Mouse (Mus musculus): ENCODE data around the gene Cradd. TPM values are rescaled to one million over a fixed set of nuclear protein-coding genes. Genes with fewer than 3 reads are reported as not detected.

Cradd gene
- polyA plus RNA-seq, 1 experiment from 2014 or later = 13.0 TPM

DNA sequence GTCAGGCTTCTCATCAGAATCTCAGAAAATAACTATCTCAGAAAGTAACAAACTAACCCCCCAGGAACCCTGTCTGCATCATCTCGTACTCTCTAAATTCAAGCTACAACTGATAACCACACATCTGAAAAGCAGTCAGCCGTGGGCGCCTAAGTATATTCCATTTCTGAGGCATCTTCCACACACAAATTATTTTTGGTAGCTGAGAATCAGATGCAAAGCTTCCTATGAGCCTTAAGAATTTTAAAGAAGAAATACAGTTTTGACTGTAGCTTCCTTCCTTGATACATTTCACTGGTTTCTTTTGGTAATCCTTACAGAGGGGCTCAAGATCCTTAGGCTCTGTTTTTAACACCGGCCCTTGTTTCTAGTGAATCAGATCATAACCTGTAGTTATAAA lies 58.4 kb downstream of the Cradd start:
- 70% methylated on average over 4 of the region's 4 CpGs for WGBS
- Histone ChIP-seq H3K9me3 (ENCODE audit: control insufficient read depth, low read depth, low read length) (no peaks in the 10 kb centered on the region), H3K4me2 (replicated peaks; ENCODE audit: low read depth, low read length) (peak overlapping the region; percentile 83; the same call in 1 of the 2 replicates), H3K4me3 (ENCODE audit: low read depth, low read length) (no peak overlapping the region), H3K9ac (replicated peaks; ENCODE audit: low read depth, low read length) (no peak overlapping the region), H3K27me3 (ENCODE audit: control insufficient read depth, insufficient read depth, low read length) (no peaks in the 10 kb centered on the region), H3K36me3 (ENCODE audit: control insufficient read depth, insufficient read depth, low read length) (no peaks in the 10 kb centered on the region), H3K4me1 (ENCODE audit: control insufficient read depth, insufficient read depth, low read length) (peaks cover 18% of the 10 kb centered on the region; the same call in 1 of the 2 replicates), H3K27ac (ENCODE audit: low read length) (peak overlapping the region; percentile 45)
- ATAC-seq (ENCODE audit: insufficient number of reproducible peaks, insufficient read depth, low FRiP score, low read depth) = no peak

DNA sequence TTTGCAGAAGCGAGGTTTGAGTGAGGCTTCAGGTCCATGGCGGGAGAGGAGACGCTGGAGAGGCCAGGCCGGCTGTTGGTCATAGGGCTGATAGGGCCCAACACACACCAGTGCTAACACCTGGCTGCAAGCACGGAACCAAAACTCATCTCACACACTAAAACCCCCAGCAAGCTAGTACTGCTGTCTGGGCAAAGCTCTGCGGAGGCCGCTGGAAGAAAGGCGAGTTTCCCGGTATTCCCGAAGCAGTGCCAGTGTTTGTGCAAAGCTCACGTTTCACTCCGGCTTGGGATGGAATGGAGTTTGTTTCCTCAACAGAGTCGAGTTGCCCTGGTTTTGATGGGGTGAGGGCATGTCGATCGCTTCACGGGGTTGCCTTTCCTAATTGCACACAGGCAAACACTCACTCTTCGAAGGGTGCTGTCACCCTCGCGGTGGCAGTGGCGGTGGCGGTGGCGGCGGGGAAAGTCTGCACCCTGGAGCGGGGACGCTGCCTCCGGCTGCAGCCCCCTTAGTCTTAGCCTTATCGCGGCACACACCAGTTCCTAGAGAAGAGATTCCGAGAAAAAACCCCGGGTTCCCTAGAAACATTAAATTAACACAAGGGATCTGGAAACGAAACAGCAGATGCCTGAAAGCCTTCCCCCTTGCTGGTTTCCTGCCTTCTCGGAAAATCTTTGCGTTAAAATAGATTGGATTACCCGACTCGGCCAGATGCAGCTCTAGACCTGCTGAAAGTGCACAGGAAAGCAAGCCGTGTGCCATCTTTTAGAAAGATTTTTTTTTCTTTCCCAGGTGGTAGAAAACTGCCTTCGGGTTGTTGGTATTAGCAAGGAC lies 59.2 kb downstream of the Cradd start:
- Histone ChIP-seq H3K36me3 (ENCODE audit: control insufficient read depth, insufficient read depth, low read length) (no peaks in the 10 kb centered on the region), H3K4me1 (ENCODE audit: control insufficient read depth, insufficient read depth, low read length) (peaks cover 18% of the 10 kb centered on the region; the same call in 1 of the 2 replicates), H3K9ac (replicated peaks; ENCODE audit: low read depth, low read length) (peak overlapping the region; percentile 33; the same call in 1 of the 2 replicates), H3K4me3 (ENCODE audit: low read depth, low read length) (peak overlapping the region; percentile 32), H3K27me3 (ENCODE audit: control insufficient read depth, insufficient read depth, low read length) (no peaks in the 10 kb centered on the region), H3K27ac (ENCODE audit: low read length) (no peak overlapping the region), H3K4me2 (replicated peaks; ENCODE audit: low read depth, low read length) (peak overlapping the region; percentile 83), H3K9me3 (ENCODE audit: control insufficient read depth, low read depth, low read length) (no peaks in the 10 kb centered on the region)
- WGBS = 8% methylated on average over 37 of the region's 37 CpGs
- ATAC-seq (ENCODE audit: insufficient number of reproducible peaks, insufficient read depth, low FRiP score, low read depth) = no peak

DNA sequence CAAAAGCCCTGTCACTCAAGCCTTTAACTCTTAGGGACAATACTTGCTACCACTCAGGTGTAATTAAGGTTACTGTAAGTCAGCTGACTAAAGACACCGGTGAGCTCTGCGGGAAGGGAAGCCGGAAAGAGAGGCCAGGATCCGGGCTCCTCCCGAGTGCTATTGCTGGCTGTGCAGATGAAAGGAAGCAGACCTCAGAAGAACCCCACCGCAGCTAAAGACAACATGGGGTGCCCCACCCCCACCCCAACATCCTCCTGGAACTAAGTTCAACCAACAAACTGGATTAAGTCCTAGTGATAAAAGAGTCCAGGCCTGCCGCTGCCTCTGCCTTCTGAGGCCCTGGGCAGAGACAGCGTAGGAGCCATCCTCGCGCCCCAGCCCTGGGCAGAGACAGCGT lies 61.5 kb downstream of the Cradd start:
- peaks cover 18% of the 10 kb centered on the region; the same call in 1 of the 2 replicates for H3K4me1 ChIP-seq (ENCODE audit: control insufficient read depth, insufficient read depth, low read length)
- no peaks in the 10 kb centered on the region for H3K27me3 ChIP-seq (ENCODE audit: control insufficient read depth, insufficient read depth, low read length)
- H3K4me2 ChIP-seq (replicated peaks; ENCODE audit: low read depth, low read length) = no peak overlapping the region
- no peaks in the 10 kb centered on the region for H3K9me3 ChIP-seq (ENCODE audit: control insufficient read depth, low read depth, low read length)
- H3K4me3 ChIP-seq (ENCODE audit: low read depth, low read length) = no peak overlapping the region
- 0 out of 2 replicates have a peak, but pooled peaks have one; percentile 23 for ATAC-seq (ENCODE audit: insufficient number of reproducible peaks, insufficient read depth, low FRiP score, low read depth)
- 31% methylated on average over 11 of the region's 11 CpGs for WGBS
- H3K9ac ChIP-seq (replicated peaks; ENCODE audit: low read depth, low read length) = no peak overlapping the region
- no peak overlapping the region for H3K27ac ChIP-seq (ENCODE audit: low read length)
- no peaks in the 10 kb centered on the region for H3K36me3 ChIP-seq (ENCODE audit: control insufficient read depth, insufficient read depth, low read length)

DNA sequence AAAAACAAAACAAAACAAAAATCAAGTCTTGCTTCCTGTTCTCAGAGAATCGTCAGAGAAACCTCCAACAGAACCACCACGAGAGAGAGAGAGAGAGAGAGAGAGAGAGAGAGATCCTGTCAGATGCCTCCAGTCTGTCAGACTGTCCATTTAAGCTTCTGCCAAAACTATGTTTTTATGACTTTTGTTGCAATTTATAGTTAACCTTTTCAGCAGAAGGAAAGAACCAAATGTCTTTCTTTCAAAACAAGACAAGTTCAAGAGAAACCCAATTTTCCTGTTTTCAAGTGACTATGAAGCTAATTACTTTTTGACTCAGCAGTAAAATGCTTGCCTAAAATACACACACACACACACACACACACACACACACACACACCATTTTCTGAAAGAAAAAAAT lies 62.7 kb downstream of the Cradd start:
- H3K36me3 ChIP-seq (ENCODE audit: control insufficient read depth, insufficient read depth, low read length) = no peaks in the 10 kb centered on the region
- no peak overlapping the region for H3K4me3 ChIP-seq (ENCODE audit: low read depth, low read length)
- 39% methylated on average over 2 of the region's 2 CpGs for WGBS
- peaks cover 11% of the 10 kb centered on the region; the same call in 1 of the 2 replicates for H3K4me1 ChIP-seq (ENCODE audit: control insufficient read depth, insufficient read depth, low read length)
- ATAC-seq (ENCODE audit: insufficient number of reproducible peaks, insufficient read depth, low FRiP score, low read depth) = no peak
- H3K27me3 ChIP-seq (ENCODE audit: control insufficient read depth, insufficient read depth, low read length) = no peaks in the 10 kb centered on the region
- H3K9ac ChIP-seq (replicated peaks; ENCODE audit: low read depth, low read length) = no peak overlapping the region
- no peak overlapping the region for H3K4me2 ChIP-seq (replicated peaks; ENCODE audit: low read depth, low read length)
- H3K27ac ChIP-seq (ENCODE audit: low read length) = no peak overlapping the region
- H3K9me3 ChIP-seq (ENCODE audit: control insufficient read depth, low read depth, low read length) = no peaks in the 10 kb centered on the region

DNA sequence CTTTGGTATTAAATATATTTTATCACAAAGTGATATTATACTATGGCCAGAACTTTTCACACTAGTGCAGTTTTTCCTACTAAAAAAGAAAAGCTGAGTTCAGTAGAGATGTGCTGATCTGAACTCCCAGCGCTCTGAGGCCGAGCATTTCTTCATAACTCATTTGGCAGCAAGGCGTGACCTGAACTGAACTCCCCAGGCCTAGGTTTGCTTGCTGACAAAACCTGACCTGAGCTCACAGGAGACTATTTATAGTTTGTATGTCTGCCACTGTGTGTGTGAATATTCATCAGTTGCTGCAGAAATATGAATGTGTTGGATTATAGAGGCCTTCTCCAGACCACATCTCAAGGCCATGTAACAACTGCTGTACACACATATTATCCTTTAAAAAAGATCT lies 63.5 kb downstream of the Cradd start:
- WGBS = 80% methylated on average over 3 of the region's 3 CpGs
- ATAC-seq (ENCODE audit: insufficient number of reproducible peaks, insufficient read depth, low FRiP score, low read depth) = no peak
- no peak overlapping the region for H3K4me2 ChIP-seq (replicated peaks; ENCODE audit: low read depth, low read length)

DNA sequence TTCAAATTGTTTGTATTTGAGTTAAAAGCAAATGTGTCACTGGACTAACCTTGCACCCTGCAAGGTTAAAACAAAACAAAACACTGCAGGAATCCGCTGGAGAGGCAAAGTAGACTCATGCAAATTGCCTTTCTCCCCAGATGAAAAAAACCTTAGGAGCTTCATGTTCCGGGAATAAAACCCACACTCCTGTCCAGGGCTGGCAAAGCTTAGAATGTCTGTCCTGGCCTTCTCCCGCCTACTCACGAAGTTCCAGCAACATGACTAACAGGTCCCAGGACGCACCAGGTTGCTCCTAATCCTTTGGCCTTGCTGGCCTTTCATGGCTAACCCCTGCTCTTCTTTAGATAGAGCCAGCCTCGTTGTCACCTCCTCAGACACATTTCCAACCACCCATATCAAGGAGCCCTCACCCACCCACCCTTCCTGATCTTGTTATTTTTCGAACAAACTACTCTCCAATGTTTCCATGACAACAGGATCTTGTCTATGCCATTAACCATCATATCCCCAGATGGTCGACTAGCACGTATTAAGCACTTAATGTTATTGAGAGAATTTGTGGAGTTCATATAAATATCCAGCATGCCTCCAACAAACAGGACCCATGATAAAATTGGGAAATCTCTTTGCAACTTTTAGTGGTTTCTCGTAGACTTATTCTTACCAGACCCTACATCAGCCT lies 65.3 kb downstream of the Cradd start:
- H3K27ac ChIP-seq (ENCODE audit: low read length) = no peak overlapping the region
- H3K36me3 ChIP-seq (ENCODE audit: control insufficient read depth, insufficient read depth, low read length) = no peaks in the 10 kb centered on the region
- no peak overlapping the region for H3K4me2 ChIP-seq (replicated peaks; ENCODE audit: low read depth, low read length)
- H3K9me3 ChIP-seq (ENCODE audit: control insufficient read depth, low read depth, low read length) = no peaks in the 10 kb centered on the region
- H3K4me3 ChIP-seq (ENCODE audit: low read depth, low read length) = no peak overlapping the region
- H3K9ac ChIP-seq (replicated peaks; ENCODE audit: low read depth, low read length) = no peak overlapping the region
- H3K4me1 ChIP-seq (ENCODE audit: control insufficient read depth, insufficient read depth, low read length) = peaks cover 6% of the 10 kb centered on the region; the same call in 1 of the 2 replicates
- no peak for ATAC-seq (ENCODE audit: insufficient number of reproducible peaks, insufficient read depth, low FRiP score, low read depth)
- whole genome bisulfite sequencing = 66% methylated on average over 10 of the region's 10 CpGs
- no peaks in the 10 kb centered on the region for H3K27me3 ChIP-seq (ENCODE audit: control insufficient read depth, insufficient read depth, low read length)

More for the DNA sequence above, 63.5 kb downstream of the Cradd start:
- H3K9ac ChIP-seq (replicated peaks; ENCODE audit: low read depth, low read length) = no peak overlapping the region
- H3K27me3 ChIP-seq (ENCODE audit: control insufficient read depth, insufficient read depth, low read length) = no peaks in the 10 kb centered on the region
- H3K4me1 ChIP-seq (ENCODE audit: control insufficient read depth, insufficient read depth, low read length) = peaks cover 5% of the 10 kb centered on the region; the same call in 1 of the 2 replicates
- no peaks in the 10 kb centered on the region for H3K36me3 ChIP-seq (ENCODE audit: control insufficient read depth, insufficient read depth, low read length)
- H3K9me3 ChIP-seq (ENCODE audit: control insufficient read depth, low read depth, low read length) = no peaks in the 10 kb centered on the region
- H3K27ac ChIP-seq (ENCODE audit: low read length) = no peak overlapping the region
- H3K4me3 ChIP-seq (ENCODE audit: low read depth, low read length) = no peak overlapping the region

DNA sequence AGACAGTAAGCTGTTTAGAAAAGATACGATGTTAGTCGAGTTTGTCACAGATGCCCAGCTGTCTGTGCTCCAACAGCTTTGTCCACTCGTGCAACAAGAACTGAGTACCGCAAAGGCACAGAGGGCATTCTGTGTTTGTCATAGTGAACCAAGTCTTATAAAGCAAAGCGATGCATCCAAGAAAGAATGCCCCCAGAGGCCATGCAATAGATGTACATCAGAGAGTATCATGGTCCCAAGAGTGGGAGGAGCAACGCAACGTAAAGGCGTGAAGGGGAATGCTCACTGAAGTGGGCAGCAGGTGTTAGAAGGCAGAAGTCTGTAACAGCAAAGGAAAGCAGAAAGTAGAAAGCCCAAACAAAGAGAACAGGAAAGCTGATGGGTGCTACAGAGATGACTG lies 66.0 kb downstream of the Cradd start:
- no peaks in the 10 kb centered on the region for H3K9me3 ChIP-seq (ENCODE audit: control insufficient read depth, low read depth, low read length)
- WGBS = 63% methylated on average over 8 of the region's 8 CpGs
- no peaks in the 10 kb centered on the region for H3K36me3 ChIP-seq (ENCODE audit: control insufficient read depth, insufficient read depth, low read length)
- no peak for ATAC-seq (ENCODE audit: insufficient number of reproducible peaks, insufficient read depth, low FRiP score, low read depth)
- no peaks in the 10 kb centered on the region for H3K27me3 ChIP-seq (ENCODE audit: control insufficient read depth, insufficient read depth, low read length)
- no peak overlapping the region for H3K9ac ChIP-seq (replicated peaks; ENCODE audit: low read depth, low read length)
- H3K4me1 ChIP-seq (ENCODE audit: control insufficient read depth, insufficient read depth, low read length) = peaks cover 6% of the 10 kb centered on the region; the same call in 1 of the 2 replicates
- H3K4me3 ChIP-seq (ENCODE audit: low read depth, low read length) = no peak overlapping the region
- no peak overlapping the region for H3K4me2 ChIP-seq (replicated peaks; ENCODE audit: low read depth, low read length)
- H3K27ac ChIP-seq (ENCODE audit: low read length) = no peak overlapping the region

DNA sequence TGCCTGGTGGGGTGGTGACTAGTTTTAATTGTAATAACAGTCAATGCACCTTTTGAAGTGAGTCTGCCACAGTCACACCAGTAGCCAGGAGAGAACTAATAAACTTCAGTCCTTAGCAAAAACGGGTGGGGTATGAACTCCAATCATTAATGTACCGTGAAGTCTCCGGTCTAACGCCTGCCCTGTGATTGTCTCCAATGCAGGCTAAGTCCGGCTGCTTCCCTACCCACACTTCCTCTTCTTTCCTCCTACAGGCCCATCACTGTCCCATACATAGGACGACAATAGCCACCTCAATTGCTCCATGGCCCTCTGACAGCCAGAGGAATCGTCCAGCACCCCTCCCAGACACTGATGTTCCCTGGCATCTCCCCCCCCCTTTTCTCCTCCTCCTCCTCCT lies 67.8 kb downstream of the Cradd start:
- Histone ChIP-seq H3K27me3 (ENCODE audit: control insufficient read depth, insufficient read depth, low read length) (no peaks in the 10 kb centered on the region), H3K4me3 (ENCODE audit: low read depth, low read length) (no peak overlapping the region), H3K4me1 (ENCODE audit: control insufficient read depth, insufficient read depth, low read length) (peaks cover 6% of the 10 kb centered on the region; the same call in 1 of the 2 replicates), H3K9me3 (ENCODE audit: control insufficient read depth, low read depth, low read length) (no peaks in the 10 kb centered on the region), H3K4me2 (replicated peaks; ENCODE audit: low read depth, low read length) (no peak overlapping the region), H3K27ac (ENCODE audit: low read length) (no peak overlapping the region), H3K36me3 (ENCODE audit: control insufficient read depth, insufficient read depth, low read length) (no peaks in the 10 kb centered on the region), H3K9ac (replicated peaks; ENCODE audit: low read depth, low read length) (no peak overlapping the region)
- no peak for ATAC-seq (ENCODE audit: insufficient number of reproducible peaks, insufficient read depth, low FRiP score, low read depth)
- 59% methylated on average over 7 of the region's 7 CpGs for WGBS
